Mouse (Mus musculus) liver, postnatal 0 days (tissue): ENCODE data around the gene Cp. TPM values are rescaled to one million over a fixed set of nuclear protein-coding genes. Genes with fewer than 3 reads are reported as not detected.
A peak's percentile ranks its signal among the peaks of the same experiment; 100 is the strongest.
"Not testable (repeated sequence)": the region's sequence is repeated elsewhere in the genome, so short reads cannot be mapped to it uniquely, and the experiment has no call there.

Source experiments
- ATAC-seq: fragments of 200-750 bp; cut with Nextera tagmentation; 2 replicates; pipeline ENCODE4 v1.8.0; 2017; ENCODE audit warnings: mild to moderate bottlenecking, moderate library complexity
- DNase-seq: peaks from one replicate; pipeline ENCODE4 v3.0.0-alpha.2; 2016
- H3K27ac ChIP-seq: fragments of 300-500 bp; sonication (generic); 2 replicates; pipeline ENCODE4 v1.5.1; 2014; ENCODE audit warnings: antibody characterized with exemption, moderate library complexity, mild to moderate bottlenecking, low read depth
- H3K27me3 ChIP-seq: fragments of 300-500 bp; sonication (generic); 2 replicates; pipeline ENCODE4 v1.6.1; 2014; ENCODE audit warnings: low read length, control low read depth, mixed read lengths; ENCODE audit not compliant: insufficient read depth
- H3K36me3 ChIP-seq: fragments of 300-500 bp; sonication (generic); replicated peaks from 2 replicates; pipeline ENCODE4 v1.6.1; 2014; ENCODE audit warnings: mild to moderate bottlenecking, control low read depth, low read length, moderate library complexity, mixed read lengths; ENCODE audit not compliant: insufficient read depth
- H3K4me1 ChIP-seq: fragments of 300-500 bp; sonication (generic); 2 replicates; pipeline ENCODE4 v1.6.1; 2014; ENCODE audit warnings: antibody characterized with exemption, mild to moderate bottlenecking, control low read depth; ENCODE audit not compliant: insufficient read depth
- H3K4me2 ChIP-seq: fragments of 300-500 bp; sonication (generic); 2 replicates; pipeline ENCODE4 v1.6.1; 2014; ENCODE audit warnings: low read depth, mild to moderate bottlenecking, low read length, moderate library complexity, mixed read lengths
- H3K4me3 ChIP-seq: fragments of 300-500 bp; sonication (generic); 2 replicates; pipeline ENCODE4 v1.5.1; 2014; ENCODE audit warnings: low read depth, low read length
- H3K9ac ChIP-seq: fragments of 300-500 bp; sonication (generic); replicated peaks from 2 replicates; pipeline ENCODE4 v1.6.1; 2014; ENCODE audit warnings: mild to moderate bottlenecking, moderate library complexity
- H3K9me3 ChIP-seq: fragments of 300-500 bp; sonication (generic); 2 replicates; pipeline ENCODE4 v1.6.1; 2016; ENCODE audit warnings: mild to moderate bottlenecking, control low read depth, low read length, mixed read lengths
- CTCF ChIP-seq: sonication (generic); IDR thresholded peaks from 2 replicates; pipeline ENCODE4 v1.5.1; 2016; ENCODE audit warnings: antibody characterized with exemption, low read depth
- EP300 ChIP-seq: IDR thresholded peaks from 2 replicates; pipeline ENCODE4 v1.6.1; 2016; ENCODE audit warnings: antibody characterized with exemption, low read depth, mild to moderate bottlenecking
- WGBS: fragments of 180-500 bp; shearing (Covaris S2); extraction: QIAGEN DNeasy Blood & Tissue Kit; methylation state at CpG from one replicate; pipeline ENCODE4 v1.1.7; 2014; ENCODE audit not compliant: insufficient replicate concordance; 5-methylcytosine and 5-hydroxymethylcytosine counted together
- polyA plus RNA-seq: library from polyadenylated mRNA; unstranded; fragments of >200 nt; fragmentation: Nextera tagmentation; extraction: Ambion mirVana; gene quantifications from 2 replicates; pipeline ENCODE4 v1.2.1, GENCODE M21; 2015

The Cp gene
- polyA plus RNA-seq, 1 experiment from 2014 or later = 272 TPM

DNA sequence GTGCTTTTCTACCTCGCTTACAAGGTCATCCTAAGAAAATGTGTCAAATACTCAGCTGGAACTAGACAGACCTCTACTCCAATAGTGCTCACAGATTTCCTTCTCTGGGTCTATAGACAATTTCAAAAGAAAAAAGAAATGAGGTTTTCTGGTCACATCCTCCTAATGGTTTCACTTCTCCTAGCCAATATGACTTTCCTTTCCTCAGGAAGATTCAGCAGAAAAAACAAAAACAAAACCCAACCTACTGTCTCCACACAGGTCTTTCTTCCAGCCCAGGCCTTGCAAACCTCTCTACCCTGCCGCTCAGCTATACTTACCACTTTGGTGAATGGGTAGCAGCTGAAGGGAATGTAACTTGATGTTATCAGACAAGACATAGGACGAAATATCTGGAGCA, 71.8 kb downstream of the Cp start:
- 0 out of 2 replicates have a peak overlapping the region, but pooled peaks have one; percentile 55 for H3K27ac ChIP-seq
- 79% methylated on average over 3 of the region's 3 CpGs for WGBS
- DNase-seq (no peak), ATAC-seq (no peak)
- H3K4me3 ChIP-seq = no peak overlapping the region
- TF ChIP-seq EP300 (no peak), CTCF (no peak)
- H3K9me3 ChIP-seq = no peaks in the 10 kb centered on the region
- peaks cover 25% of the 10 kb centered on the region for H3K36me3 ChIP-seq
- peaks cover 4% of the 10 kb centered on the region for H3K4me1 ChIP-seq
- H3K4me2 ChIP-seq = no peak overlapping the region
- H3K9ac ChIP-seq = no peak overlapping the region
- no peaks in the 10 kb centered on the region for H3K27me3 ChIP-seq

DNA sequence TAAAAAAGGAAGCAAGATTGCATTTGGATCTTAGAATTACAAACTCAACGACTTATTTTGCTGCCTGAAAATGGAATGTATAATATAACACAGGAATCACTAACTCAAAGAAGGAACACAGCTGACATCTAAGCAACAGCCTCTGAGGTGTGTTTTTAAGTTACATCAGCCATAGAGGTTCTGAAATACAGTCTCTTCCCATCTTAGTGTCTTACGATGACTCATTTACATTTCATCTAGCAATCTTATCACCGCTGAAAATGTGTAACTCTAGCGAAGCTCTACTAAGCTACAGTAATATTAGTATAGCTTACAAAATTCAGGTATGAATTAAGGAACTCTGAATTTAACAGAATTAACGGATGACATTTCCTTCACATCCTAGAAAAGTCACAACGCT, 74.0 kb downstream of the Cp start:
- WGBS = 80% methylated on average over 6 of the region's 6 CpGs
- no peak overlapping the region for H3K4me2 ChIP-seq
- DNase-seq (no peak), ATAC-seq (no peak)
- no peak overlapping the region for H3K9ac ChIP-seq
- H3K4me3 ChIP-seq = no peak overlapping the region
- TF ChIP-seq CTCF = no peak
- H3K9me3 ChIP-seq = no peaks in the 10 kb centered on the region
- H3K27me3 ChIP-seq = no peaks in the 10 kb centered on the region
- no peak overlapping the region for H3K27ac ChIP-seq
- H3K4me1 ChIP-seq = peaks cover 11% of the 10 kb centered on the region
- H3K36me3 ChIP-seq = peaks cover 14% of the 10 kb centered on the region

DNA sequence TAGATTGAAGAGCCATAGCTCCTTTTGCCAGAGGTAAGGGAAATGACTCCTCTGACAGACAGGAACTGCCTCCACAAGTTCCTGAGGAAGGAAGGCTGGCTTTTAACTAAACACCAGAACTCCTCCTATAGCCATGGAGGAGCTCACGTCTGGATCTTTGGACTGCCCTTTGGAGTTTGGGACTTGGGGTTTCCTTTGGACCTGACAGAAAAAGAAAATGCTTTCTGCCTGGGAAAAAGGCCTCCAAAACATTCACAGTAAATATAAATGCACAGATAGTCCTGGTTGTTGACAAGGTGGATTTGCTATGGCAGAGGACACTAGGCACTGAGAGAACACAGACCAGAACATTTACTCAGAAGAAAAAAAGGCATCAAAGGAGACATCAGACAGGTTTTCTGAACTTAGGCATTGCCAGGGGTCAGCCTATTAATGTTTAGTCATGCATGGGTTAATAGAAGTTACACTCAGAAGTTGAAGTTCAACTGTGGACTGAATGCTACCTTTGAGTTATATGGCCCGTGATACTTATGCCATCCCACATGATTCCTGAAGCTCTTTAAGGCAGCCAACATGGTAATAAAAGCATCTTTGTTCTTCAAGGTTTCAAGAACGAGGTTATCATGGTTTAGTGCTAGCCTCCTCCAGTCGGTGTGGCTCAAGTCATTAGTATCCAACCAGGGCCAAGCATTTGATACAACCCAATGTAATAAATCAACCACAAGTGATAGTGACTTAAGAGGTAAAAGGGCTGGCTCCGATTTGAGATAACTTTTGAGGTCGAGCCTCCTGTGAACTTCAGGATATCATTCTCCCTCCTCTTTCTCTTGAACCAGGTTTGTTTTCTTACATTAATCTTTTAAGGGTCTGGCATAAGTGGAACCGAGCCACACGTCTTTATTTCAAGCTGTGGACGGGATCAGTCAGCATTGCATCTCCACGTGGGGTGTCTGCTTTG, 77.2 kb downstream of the Cp start:
- WGBS = 12% methylated on average over 10 of the region's 10 CpGs
- ATAC-seq (no peak), DNase-seq (no peak)

DNA sequence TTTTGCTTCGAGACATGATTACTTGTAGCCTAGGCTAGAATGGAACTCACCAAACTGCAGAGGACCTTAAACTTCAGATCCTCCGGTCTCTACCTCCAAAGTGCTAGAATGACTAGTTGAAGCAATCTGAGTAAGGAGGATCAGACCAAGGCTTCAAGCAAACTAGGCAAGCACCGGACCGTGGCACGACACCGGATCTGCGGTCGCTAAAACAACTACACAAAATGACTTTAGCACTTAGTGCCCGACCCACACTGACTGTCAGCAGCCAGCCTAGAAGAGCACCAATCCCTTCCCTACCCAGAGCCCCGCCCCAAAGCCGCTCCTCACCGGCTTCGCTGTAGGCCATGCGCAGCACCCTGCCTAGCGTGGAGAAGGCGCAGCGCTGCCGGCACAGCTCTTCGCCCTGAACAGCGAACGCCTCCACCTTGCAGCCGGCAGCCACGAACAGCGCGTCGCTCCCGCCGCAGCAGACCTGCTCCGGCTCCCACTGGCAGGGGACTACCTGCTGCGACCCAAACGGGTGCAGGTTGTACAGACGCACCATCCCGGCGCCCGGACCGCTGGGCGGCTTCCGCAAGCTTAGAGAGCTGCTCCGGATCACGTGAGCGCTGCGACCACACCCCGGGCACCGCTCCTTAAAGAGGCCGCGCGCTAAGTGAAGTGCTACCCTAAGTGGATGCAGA, 78.0 kb downstream of the Cp start, which contains the start of gene Hps3:
Gene Hps3 (minus strand): TSS at position 597 of the 686 bp plus-strand sequence.
- Histone ChIP-seq H3K9ac (peak within 1 kb of the TSS; percentile 61), H3K27me3 (no peaks in the 10 kb centered on the region), H3K27ac (peak within 1 kb of the TSS; percentile 80), H3K4me2 (peak within 1 kb of the TSS; percentile 74), H3K36me3 (0 out of 2 replicates have a peak, but pooled peaks cover 2% of the 10 kb centered on the region), H3K4me3 (peak within 1 kb of the TSS; percentile 60), H3K4me1 (peaks cover 9% of the 10 kb centered on the region), H3K9me3 (no peaks in the 10 kb centered on the region)
- DNase-seq = peak; percentile 89
- under 1% methylated on average over 47 of the region's 47 CpGs for WGBS
- ATAC-seq = peak; percentile 100
- TF ChIP-seq EP300 (no peak), CTCF (peak; percentile 15; the same call in 1 of the 2 replicates)

More for the DNA sequence above, 77.2 kb downstream of the Cp start:
- Histone ChIP-seq H3K36me3 (peaks cover 2% of the 10 kb centered on the region; the same call in 1 of the 2 replicates), H3K27me3 (no peaks in the 10 kb centered on the region), H3K9me3 (no peaks in the 10 kb centered on the region), H3K9ac (peak overlapping the region; percentile 61), H3K27ac (peak overlapping the region; percentile 80), H3K4me2 (peak overlapping the region; percentile 74), H3K4me3 (peak overlapping the region; percentile 60), H3K4me1 (peaks cover 9% of the 10 kb centered on the region)
- no peak for TF ChIP-seq EP300
- no peak for TF ChIP-seq CTCF

DNA sequence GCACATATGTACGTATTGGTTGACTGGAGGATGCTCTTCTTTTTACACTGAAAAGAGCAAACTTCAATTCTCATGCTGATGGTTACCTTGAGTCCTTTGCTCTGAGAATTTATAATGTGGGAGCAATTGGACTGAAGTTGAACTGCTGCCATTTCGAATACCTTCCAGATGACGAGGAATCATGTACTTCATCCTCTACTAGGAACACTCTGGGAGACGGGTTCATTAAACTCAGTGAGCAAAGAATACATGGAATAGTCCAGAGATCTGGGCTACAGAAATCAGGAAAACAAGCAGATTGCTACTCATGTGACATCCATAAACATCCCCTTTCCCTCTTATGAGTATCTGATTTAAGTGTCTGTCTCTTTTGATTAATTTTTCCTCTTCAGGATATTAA, 79.2 kb downstream of the Cp start:
- DNase-seq (no peak), ATAC-seq (no peak)
- no peak overlapping the region for H3K9ac ChIP-seq
- no peaks in the 10 kb centered on the region for H3K9me3 ChIP-seq
- 83% methylated on average over 4 of the region's 4 CpGs for WGBS
- H3K4me1 ChIP-seq = peaks cover 9% of the 10 kb centered on the region
- no peaks in the 10 kb centered on the region for H3K36me3 ChIP-seq
- H3K27ac ChIP-seq = no peak overlapping the region
- no peaks in the 10 kb centered on the region for H3K27me3 ChIP-seq
- TF ChIP-seq CTCF = no peak
- TF ChIP-seq EP300 = no peak
- no peak overlapping the region for H3K4me2 ChIP-seq
- H3K4me3 ChIP-seq = no peak overlapping the region

DNA sequence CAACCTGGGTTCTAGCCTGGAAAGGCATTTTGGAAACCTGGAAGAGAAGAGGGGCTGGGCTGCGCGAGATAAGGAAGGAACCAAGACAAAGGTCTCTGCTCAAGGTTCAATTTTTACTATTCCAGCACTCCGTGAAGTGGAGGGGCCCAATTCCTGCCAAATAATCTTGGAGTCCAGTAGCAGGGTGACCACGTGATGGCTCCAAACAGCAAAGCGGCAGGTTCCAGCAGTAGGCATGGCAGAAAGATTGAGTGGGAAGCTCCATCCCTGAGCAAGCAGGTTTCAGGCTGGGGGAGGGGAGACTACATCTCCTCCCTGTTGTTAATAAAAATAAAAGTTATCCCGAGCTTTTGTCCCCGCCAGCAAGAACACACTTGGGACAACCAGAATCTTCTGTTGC, 84.6 kb downstream of the Cp start:
- WGBS = 87% methylated on average over 7 of the region's 7 CpGs
- DNase-seq, ATAC-seq, H3K36me3 ChIP-seq, H3K27ac ChIP-seq, H3K9ac ChIP-seq, H3K4me3 ChIP-seq, H3K27me3 ChIP-seq, H3K9me3 ChIP-seq, H3K4me1 ChIP-seq, H3K4me2 ChIP-seq: not testable (repeated sequence)

DNA sequence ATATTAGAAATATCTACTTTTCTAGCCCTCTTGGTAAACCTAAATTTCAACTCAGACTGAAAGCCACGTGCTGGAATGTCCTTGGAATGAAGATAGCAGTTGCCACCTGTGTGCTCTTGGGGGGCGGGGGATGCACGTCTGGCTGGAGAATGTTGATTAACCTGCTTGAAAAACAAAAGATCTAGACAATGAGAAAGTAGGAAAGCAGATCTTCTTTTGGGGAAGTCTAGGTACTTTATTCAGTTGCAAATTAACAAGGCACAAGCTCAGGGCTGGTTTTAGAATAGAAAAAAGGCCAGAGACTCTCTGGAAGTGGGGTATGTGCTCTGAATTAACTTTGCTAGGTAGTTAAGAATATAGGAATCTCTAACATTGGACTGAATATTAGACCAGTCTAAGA, 87.9 kb downstream of the Cp start:
- not testable (repeated sequence) for H3K9ac ChIP-seq, H3K4me3 ChIP-seq, H3K9me3 ChIP-seq, DNase-seq, H3K27me3 ChIP-seq, H3K36me3 ChIP-seq, H3K27ac ChIP-seq, ATAC-seq, H3K4me2 ChIP-seq, H3K4me1 ChIP-seq
- WGBS = 65% methylated on average over 3 of the region's 3 CpGs
